Mouse (Mus musculus): ENCODE measurements around the gene Cass4.

The Cass4 gene

DNA sequence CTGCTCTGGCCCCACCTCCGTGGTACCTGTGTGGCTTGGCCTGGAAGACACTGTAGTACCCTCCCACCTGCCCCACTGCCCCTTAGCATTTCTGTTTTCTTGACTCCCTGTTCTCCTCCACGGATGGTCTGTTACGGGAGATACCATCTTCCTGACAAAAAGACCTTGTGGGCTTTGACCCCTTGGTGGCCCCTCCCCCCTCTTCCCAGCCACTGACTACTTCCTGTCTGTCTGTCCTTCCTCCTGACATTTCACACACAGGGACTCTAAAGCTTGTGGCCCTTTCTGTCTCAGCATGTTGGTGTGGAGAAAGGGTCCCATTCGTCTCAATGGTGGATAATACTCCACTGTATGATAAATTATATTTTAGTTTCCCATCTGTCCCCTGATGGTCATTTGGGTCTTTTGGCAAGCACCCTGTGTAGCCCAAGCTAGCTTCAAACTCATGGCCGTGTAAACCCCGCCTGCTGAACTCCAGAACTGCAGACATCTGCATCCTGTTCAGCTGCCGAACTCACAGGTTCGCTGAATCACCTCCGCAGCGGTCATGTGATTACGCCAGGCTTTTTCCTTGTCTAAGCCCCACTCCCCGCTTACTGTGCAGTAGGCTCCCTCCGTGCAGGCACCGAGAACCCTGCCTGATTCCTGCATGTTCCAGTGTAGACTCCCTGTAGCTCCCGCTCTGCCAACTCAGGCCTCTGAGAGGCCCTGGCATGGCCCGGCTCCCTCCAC, 88.2 kb downstream of the Cass4 start:
- no peak for DNase-seq (ENCODE audit: low spot score in 2 of 2)
